Mouse (Mus musculus) neural tube, embryonic 13.5 days (tissue): ENCODE measurements at regions not wholly inside any gene's neighbourhood (a gene's known extent, or its start where the extent isn't known, plus 50 kb on each side); places are given as distances from the start of the nearest gene placed in this dataset.
"Not testable (repeated sequence)": the region's sequence is repeated elsewhere in the genome, so short reads cannot be mapped to it uniquely, and the experiment has no call there.

Experiments
- ATAC-seq: fragments of 200-750 bp; cut with Nextera tagmentation; 2 replicates; pipeline ENCODE4 v1.8.0; 2017; ENCODE audit warnings: low read depth, mild to moderate bottlenecking, moderate TSS enrichment, moderate library complexity
- H3K27ac ChIP-seq: fragments of 300-500 bp; sonication (generic); replicated peaks from 2 replicates; pipeline ENCODE4 v1.5.1; 2015; ENCODE audit warnings: moderate library complexity, mild to moderate bottlenecking, inconsistent platforms
- H3K27me3 ChIP-seq: fragments of 300-500 bp; sonication (generic); 2 replicates; pipeline ENCODE4 v1.6.1; 2015; ENCODE audit warnings: mild to moderate bottlenecking, inconsistent platforms
- H3K36me3 ChIP-seq: fragments of 300-500 bp; sonication (generic); 2 replicates; pipeline ENCODE4 v1.6.1; 2015; ENCODE audit warnings: mild to moderate bottlenecking, inconsistent platforms
- H3K4me1 ChIP-seq: fragments of 300-500 bp; sonication (generic); replicated peaks from 2 replicates; pipeline ENCODE4 v1.6.1; 2015; ENCODE audit warnings: inconsistent platforms
- H3K4me2 ChIP-seq: fragments of 300-500 bp; sonication (generic); 2 replicates; pipeline ENCODE4 v1.6.1; 2015; ENCODE audit warnings: inconsistent platforms, mild to moderate bottlenecking, moderate library complexity
- H3K4me3 ChIP-seq: fragments of 300-500 bp; sonication (generic); 2 replicates; pipeline ENCODE4 v1.5.1; 2015; ENCODE audit warnings: mild to moderate bottlenecking, inconsistent platforms
- H3K9ac ChIP-seq: fragments of 300-500 bp; sonication (generic); 2 replicates; pipeline ENCODE4 v1.6.1; 2015; ENCODE audit warnings: moderate library complexity, mild to moderate bottlenecking, inconsistent platforms
- H3K9me3 ChIP-seq: fragments of 300-500 bp; sonication (generic); 2 replicates; pipeline ENCODE4 v1.6.1; 2016; ENCODE audit warnings: inconsistent platforms
- WGBS: fragments of 180-500 bp; shearing (Covaris S2); methylation state at CpG from one replicate; pipeline ENCODE4 v1.1.7; 2015; 5-methylcytosine and 5-hydroxymethylcytosine counted together

GRCm38 (mm10) chr12:23968968-23969367 is 128.1 kb downstream of the 9030624G23Rik start:
- ATAC-seq = peak; percentile 63; the same call in 1 of the 2 replicates
- Histone ChIP-seq H3K4me3 (peak overlapping the region; percentile 33), H3K4me2 (peak overlapping the region; percentile 35)
- H3K27ac ChIP-seq, H3K4me1 ChIP-seq, H3K27me3 ChIP-seq, H3K9ac ChIP-seq, H3K9me3 ChIP-seq, H3K36me3 ChIP-seq: not testable (repeated sequence)
- WGBS = no CpG with 5 or more reads among the region's 44 CpGs
